Mouse (Mus musculus) kidney, adult 9 months (tissue): ENCODE data around the gene Lsm14a.

Source experiments
- DNase-seq: peaks from one replicate; pipeline ENCODE4 v3.0.0; 2022

The Lsm14a gene

GRCm38 (mm10) chr7:34393215-34393614 is at the start of gene Lsm14a:
Gene Lsm14a (minus strand): TSS chr7:34393315.
- no peak for DNase-seq

- peak; percentile 34 for DNase-seq
These were observed 45.8 kb upstream of the Lsm14a start for GRCm38 (mm10) chr7:34438903-34439302.

GRCm38 (mm10) chr7:34433597-34433996 is 40.5 kb upstream of the Lsm14a start:
- no peak for DNase-seq

GRCm38 (mm10) chr7:34421201-34421600 is 28.1 kb upstream of the Lsm14a start:
- no peak for DNase-seq

- DNase-seq: peak; percentile 52
These were observed 14.4 kb upstream of the Lsm14a start for GRCm38 (mm10) chr7:34407492-34407891.

- no peak for DNase-seq
These were observed 10.8 kb upstream of the Lsm14a start for GRCm38 (mm10) chr7:34403876-34404275.

- no peak for DNase-seq
These were observed 7.0 kb upstream of the Lsm14a start for GRCm38 (mm10) chr7:34400070-34400469.

- DNase-seq: no peak
These were observed 5.7 kb upstream of the Lsm14a start for GRCm38 (mm10) chr7:34398831-34399230.

- no peak for DNase-seq
These were observed 3.7 kb upstream of the Lsm14a start for GRCm38 (mm10) chr7:34396791-34397190.

- DNase-seq: no peak
These were observed 2.6 kb upstream of the Lsm14a start for GRCm38 (mm10) chr7:34395761-34396160.

DNA sequence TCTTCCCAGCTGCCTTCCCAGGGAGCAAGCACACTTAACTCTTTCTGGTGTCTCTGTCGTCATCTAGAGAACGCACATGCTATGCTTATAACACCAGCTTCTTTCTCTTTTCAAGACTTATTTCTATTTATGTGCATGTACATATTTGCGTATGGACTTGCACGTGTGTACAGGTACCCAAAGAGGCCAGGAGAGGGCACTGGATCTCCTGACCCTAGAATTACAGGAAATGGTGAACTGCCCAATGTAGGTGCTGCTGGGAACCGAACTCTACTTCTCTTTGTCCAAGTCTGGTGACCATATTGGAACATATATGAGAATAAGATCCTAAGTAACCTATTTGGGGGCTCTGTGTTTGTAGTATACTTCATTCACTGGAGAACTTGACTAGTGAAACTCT is 1.5 kb upstream of the Lsm14a start:
- no peak for DNase-seq

DNA sequence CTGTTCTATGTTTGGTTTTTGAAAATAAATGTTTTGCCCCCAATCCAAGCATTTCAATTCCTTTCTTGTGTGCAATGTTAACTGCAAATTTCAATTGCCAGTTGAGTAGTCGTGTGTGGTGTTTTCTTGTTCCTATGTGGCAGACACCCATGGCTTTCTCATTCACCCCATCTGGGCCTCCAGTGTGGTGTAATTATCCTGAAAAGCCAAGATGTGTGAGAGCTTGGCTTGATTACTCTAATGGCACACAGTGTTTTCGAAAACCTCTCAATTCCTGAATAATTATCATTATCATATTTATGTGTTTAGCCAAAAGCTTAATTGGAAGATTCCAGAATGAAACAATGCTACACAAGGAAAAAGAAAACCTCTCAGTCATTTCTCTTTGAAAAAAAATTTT is 976 bp upstream of the Lsm14a start:
- DNase-seq: no peak

DNA sequence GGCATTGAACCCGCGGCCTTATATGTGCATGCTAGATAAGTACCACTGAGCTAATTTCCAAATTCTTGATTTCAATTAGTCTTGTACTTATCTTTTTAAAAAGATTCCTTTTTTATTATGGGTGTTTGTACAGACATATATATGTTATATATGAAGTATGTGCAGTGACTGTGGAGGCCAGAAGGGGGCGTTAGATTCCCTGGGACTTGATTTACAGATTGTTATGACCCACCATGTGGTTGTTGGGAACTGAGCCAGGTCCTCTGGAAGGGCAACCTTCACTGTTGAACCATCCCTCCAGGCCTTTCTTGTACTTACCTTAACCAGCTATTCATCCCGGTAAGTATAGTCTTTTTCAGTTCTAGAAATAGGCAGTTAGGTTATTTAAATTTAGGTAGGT is 780 bp downstream of the Lsm14a start:
- DNase-seq: no peak

DNA sequence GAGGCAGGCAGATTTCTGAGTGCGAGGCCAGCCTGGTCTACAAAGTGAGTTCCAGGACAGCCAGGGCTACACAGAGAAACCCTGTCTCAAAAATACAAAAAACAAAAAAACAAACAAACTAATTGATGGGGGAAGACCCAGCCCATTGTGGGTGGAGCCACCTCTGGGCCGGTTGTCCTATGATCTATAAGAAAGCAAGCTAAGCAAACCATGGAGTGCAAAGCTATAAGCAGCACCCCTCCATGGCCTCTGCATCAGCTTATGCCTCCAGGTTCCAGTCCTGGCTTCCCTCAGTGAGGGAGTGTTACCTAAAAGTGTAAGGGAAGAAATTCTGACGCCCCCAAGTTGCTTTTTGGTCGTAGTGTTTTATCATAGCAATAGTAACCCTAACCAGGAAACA is 1.4 kb downstream of the Lsm14a start:
- no peak for DNase-seq

DNA sequence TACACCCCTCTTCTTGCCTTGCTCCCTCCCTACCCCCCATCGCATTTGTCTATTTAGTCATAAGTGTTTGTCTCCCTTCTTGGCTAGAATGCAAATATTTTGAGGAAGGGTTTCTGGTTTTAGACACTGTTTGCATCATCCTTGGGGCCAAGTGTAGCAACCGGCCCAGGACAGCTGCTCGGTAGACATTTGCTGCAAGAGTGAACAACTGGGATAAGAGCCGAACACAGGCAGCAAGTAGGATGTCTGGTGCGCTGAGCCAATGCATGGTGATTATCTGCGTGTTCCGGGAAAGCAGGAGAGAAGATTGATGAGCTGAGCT is 2.3 kb downstream of the Lsm14a start:
- no peak for DNase-seq

DNA sequence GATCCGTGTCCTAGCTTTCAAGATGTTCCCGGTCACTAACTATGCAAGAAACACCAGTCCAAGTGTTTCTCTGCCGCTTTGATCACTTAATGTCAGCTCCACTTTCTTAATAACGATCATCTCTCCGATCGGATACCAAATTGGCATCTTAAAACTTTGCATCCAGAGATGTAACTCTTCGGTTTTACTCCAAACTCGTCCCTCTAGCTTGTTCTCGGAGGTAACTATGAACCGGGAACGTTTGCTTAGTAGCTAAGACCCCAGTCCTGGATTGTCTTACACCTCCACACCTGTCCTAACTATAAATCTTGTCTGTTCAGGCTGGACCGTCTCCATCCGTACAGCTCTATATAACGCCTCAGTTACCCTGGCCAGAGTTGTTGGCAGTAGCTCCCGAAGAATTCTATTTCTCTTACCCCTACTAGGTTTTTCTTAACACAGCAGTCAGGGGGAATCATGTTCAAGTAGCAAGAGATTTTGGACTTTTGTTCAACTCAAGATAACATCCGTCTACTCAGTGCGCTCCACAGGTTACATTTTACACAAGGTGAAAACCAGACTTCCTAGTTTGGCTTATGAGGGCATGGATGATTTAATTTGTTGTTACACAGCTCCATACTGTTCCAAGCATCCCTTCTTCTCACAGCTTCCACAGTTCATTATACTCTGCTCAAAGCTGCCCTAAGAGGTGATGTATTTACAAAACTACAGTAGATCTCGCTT is 2.8 kb downstream of the Lsm14a start:
- peak; percentile 45 for DNase-seq

DNA sequence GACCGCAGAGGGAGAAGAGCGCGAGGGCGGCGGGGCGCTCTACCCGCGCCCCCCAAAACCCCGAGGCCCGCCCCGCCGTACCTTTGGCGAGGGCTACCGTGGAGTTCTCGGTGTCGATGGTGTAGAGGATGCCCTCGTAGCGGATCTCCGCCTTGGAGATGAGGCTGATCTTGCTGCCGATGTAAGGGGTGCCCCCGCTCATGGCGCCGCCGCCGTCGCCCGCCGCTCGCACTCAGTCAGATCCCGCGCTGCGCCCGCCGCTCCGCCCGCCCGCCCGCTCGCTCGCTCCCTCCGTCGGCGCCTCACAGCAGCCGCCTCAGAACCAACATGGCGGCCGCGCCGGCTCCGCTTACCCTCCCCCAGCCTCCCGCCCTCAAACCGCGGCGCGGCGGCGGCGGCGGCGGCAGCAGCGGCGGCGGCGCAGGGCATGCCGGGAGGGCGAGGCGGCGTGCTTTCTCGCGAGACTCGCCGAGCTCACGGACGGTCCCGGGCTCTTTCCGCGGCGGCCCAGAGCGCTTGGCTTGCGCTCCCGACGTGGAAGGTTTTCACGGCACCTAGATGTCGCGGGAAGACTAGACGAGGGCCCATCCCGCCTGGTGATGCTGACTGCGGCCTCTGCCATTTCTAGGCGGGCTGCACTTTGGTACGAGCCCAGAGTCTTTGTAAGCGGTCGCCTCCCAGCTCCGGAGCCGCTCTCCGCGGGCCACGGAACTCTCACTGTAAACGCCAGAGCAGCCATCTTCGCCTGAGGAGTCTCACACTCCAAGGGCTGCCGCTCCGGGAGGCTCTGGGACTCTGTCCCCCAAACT is 3.6 kb downstream of the Lsm14a start:
- DNase-seq: peak; percentile 93

GRCm38 (mm10) chr7:34388445-34389276 is 4.5 kb downstream of the Lsm14a start:
- DNase-seq: peak; percentile 69

DNA sequence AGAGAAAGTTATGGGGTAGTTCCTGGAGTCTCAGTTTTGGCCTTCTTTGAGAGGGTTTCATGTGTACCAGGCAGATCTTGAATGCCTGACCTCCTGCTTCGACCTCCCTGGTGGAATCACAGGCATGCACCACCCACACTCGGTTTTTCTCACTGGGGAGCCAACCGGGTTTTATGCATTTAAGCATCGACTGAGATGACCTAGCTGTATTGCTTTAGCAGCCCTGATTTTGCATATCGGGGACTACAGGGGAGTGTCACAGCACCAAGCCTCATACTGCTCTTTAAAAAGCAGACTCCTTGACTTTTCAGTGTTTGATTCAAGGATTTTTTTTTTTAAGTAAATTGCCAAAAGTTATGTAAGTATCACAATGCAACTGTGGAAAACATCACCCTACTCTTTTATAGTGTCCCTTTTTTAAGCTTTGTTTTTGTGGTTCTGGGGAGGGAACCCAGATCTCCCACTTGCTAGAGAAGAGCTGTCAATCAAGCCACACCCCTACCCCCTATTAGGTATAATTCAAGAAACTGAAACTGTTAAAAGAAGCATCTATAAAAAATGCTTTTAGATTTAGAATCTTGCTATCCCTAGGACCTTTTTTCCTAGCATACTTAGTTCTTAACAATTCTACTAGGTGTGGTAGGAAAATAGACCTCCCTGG is 5.2 kb downstream of the Lsm14a start:
- no peak for DNase-seq

DNA sequence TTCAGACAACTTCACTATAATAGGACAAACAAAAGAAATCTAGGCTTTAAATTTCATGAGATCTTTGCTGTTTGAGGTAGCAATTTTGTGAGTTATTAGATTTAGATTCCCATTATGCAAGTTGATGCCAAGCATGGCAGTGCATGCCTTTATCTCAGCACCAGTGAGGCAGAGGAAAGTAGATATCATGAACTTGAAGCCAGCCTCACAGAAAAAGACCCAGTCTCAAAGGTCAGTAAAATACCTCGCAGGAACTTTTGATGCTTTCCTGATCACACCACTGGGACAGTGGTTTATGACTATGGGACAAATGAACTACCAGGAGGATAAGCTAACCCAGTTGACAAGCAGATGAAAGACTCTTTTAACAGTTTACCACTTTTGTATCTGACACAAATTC is 10.3 kb downstream of the Lsm14a start:
- DNase-seq: no peak

DNA sequence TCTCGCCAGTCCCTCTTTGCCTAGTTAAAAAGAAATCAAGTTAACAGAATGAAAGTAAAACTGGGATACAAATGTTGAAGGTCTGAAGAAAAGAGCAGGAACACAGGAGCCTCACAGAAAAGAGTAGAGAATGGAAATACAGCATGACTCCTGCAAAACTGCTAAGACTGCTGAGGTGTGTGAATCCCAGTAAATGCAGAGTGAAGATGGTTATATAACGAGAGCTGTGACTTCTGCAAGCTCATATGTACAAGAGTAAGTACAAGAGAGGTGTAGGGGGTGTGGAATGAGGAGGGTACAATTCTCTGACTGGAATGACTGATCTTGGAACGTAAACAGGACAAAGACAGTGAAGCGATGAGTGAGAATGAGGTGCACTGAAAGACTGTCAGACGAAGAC is 11.4 kb downstream of the Lsm14a start:
- DNase-seq: no peak

- no peak for DNase-seq
These were observed 12.8 kb downstream of the Lsm14a start for GRCm38 (mm10) chr7:34380311-34380710.

- no peak for DNase-seq
These were observed 19.2 kb downstream of the Lsm14a start for GRCm38 (mm10) chr7:34373906-34374305.
